Mouse (Mus musculus): Measurements from ENCODE around the gene Fam160b1.

Fam160b1 gene

GRCm38 (mm10) chr19:57343860-57344259 is 16.6 kb upstream of the Fam160b1 start:
- DNase-seq (ENCODE audit: extremely low read depth, low read depth) = no peak

GRCm38 (mm10) chr19:57344678-57345077 is 15.8 kb upstream of the Fam160b1 start:
- no peak for DNase-seq (ENCODE audit: extremely low read depth, low read depth)

GRCm38 (mm10) chr19:57349096-57349495 is 11.4 kb upstream of the Fam160b1 start:
- no peak for DNase-seq (ENCODE audit: extremely low read depth, low read depth)

- DNase-seq (ENCODE audit: extremely low read depth, low read depth) = no peak
Observed at GRCm38 (mm10) chr19:57352337-57352935, 8.0 kb upstream of the Fam160b1 start.

GRCm38 (mm10) chr19:57353228-57353627 is 7.3 kb upstream of the Fam160b1 start:
- DNase-seq (ENCODE audit: extremely low read depth, low read depth) = no peak

GRCm38 (mm10) chr19:57354050-57354449 is 6.4 kb upstream of the Fam160b1 start:
- DNase-seq (ENCODE audit: extremely low read depth, low read depth) = no peak

GRCm38 (mm10) chr19:57354715-57355114 is 5.8 kb upstream of the Fam160b1 start:
- no peak for DNase-seq (ENCODE audit: extremely low read depth, low read depth)

- no peak for DNase-seq (ENCODE audit: extremely low read depth, low read depth)
Observed at GRCm38 (mm10) chr19:57355451-57356251, 4.8 kb upstream of the Fam160b1 start.

- no peak for DNase-seq (ENCODE audit: extremely low read depth, low read depth)
Observed at GRCm38 (mm10) chr19:57356273-57356672, 4.2 kb upstream of the Fam160b1 start.

- no peak for DNase-seq (ENCODE audit: extremely low read depth, low read depth)
Observed at GRCm38 (mm10) chr19:57357244-57357643, 3.2 kb upstream of the Fam160b1 start.

- DNase-seq (ENCODE audit: extremely low read depth, low read depth) = no peak
Observed at GRCm38 (mm10) chr19:57357811-57358210, 2.7 kb upstream of the Fam160b1 start.

GRCm38 (mm10) chr19:57358322-57358721 is 2.2 kb upstream of the Fam160b1 start:
- peak; percentile 95 for DNase-seq (ENCODE audit: extremely low read depth, low read depth)

GRCm38 (mm10) chr19:57358836-57359598 is 1.5 kb upstream of the Fam160b1 start:
- DNase-seq (ENCODE audit: extremely low read depth, low read depth) = no peak

GRCm38 (mm10) chr19:57359701-57360326 is 666 bp upstream of the Fam160b1 start:
- no peak for DNase-seq (ENCODE audit: extremely low read depth, low read depth)

GRCm38 (mm10) chr19:57361131-57361938 is 855 bp downstream of the Fam160b1 start:
- no peak for DNase-seq (ENCODE audit: extremely low read depth, low read depth)

- DNase-seq (ENCODE audit: extremely low read depth, low read depth) = no peak
Observed at GRCm38 (mm10) chr19:57361939-57362307, 1.4 kb downstream of the Fam160b1 start.

GRCm38 (mm10) chr19:57362586-57362985 is 2.1 kb downstream of the Fam160b1 start:
- no peak for DNase-seq (ENCODE audit: extremely low read depth, low read depth)

GRCm38 (mm10) chr19:57363076-57363475 is 2.6 kb downstream of the Fam160b1 start:
- no peak for DNase-seq (ENCODE audit: extremely low read depth, low read depth)

- no peak for DNase-seq (ENCODE audit: extremely low read depth, low read depth)
Observed at GRCm38 (mm10) chr19:57363538-57363937, 3.1 kb downstream of the Fam160b1 start.

GRCm38 (mm10) chr19:57364942-57365673 is 4.6 kb downstream of the Fam160b1 start:
- DNase-seq (ENCODE audit: extremely low read depth, low read depth) = no peak
